Mouse (Mus musculus): ENCODE results near the gene Fntb. TPM values are rescaled to one million over a fixed set of nuclear protein-coding genes. Genes with fewer than 3 reads are reported as not detected.

Gene Fntb
- polyA plus RNA-seq, 1 experiment from 2014 or later, result 30.9 TPM

DNA sequence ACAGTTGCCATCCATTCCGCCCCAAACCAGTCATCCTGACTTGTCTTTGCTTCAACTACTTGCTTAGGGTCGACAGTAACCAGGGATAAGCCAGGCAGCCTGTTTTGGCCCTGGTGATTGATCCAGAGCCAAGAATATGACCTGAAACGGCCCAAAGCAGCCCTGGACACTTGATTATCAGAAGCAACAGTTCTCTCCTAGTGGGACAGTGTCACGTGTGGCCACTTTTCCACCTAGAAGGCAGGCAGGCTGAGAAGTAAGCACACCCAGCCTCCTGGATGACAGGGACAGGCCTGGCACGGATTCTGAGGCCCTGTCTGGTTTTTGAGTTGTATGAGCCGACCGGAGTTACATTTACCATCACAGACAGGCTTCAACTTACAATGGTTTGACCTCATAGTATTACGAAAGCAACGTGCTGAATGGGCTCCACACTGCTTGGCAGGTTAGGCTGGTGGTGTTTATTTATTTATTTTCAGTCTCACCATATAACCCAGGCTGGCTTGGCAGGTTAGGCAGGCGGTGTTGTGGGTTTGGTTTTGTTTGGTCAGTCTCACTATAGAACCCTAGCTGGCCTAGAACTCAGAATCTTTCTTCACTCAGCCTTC, 161.1 kb downstream of the Fntb start:
- 0 out of 2 replicates have a peak, but pooled peaks cover 5% of the 10 kb centered on the region for H3K9me3 ChIP-seq (replicated peaks)
- ATAC-seq (ENCODE audit: insufficient number of reproducible peaks, low FRiP score), result no peak
- peaks cover 8% of the 10 kb centered on the region for H3K4me1 ChIP-seq (replicated peaks)
- H3K4me2 ChIP-seq, result no peak overlapping the region
- H3K9ac ChIP-seq, result no peak overlapping the region
- H3K4me3 ChIP-seq, result no peak overlapping the region
- H3K36me3 ChIP-seq, result peaks cover 6% of the 10 kb centered on the region; the same call in 1 of the 2 replicates
- 66% methylated on average over 10 of the region's 10 CpGs for WGBS
- H3K27ac ChIP-seq (ENCODE audit: poor library complexity, severe bottlenecking), result no peak overlapping the region
- no peaks in the 10 kb centered on the region for H3K27me3 ChIP-seq (replicated peaks)

DNA sequence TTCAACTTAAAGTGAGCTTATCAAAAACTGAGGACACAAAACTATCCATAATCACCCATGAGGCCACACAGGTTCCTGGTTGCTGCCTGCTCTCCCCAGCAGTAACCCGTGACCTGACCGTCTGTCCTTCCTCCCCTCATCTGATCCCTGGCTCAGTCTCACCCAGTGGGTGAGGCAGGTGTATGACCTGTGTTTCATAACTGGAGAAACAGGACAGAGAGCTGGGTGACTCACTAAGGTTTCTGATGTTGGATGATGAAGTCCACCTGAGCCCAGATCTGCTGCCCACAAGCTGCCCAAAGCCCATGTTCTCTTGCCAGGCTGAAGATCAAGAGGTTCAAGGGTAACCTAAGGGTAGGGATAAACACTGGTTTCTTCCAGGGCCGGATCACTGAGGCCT, 161.6 kb downstream of the Fntb start:
- H3K4me2 ChIP-seq, result no peak overlapping the region
- WGBS, result 65% methylated on average over 3 of the region's 3 CpGs
- no peak overlapping the region for H3K9ac ChIP-seq
- no peaks in the 10 kb centered on the region for H3K27me3 ChIP-seq (replicated peaks)
- H3K4me1 ChIP-seq (replicated peaks), result peaks cover 9% of the 10 kb centered on the region
- H3K4me3 ChIP-seq, result no peak overlapping the region
- H3K27ac ChIP-seq (ENCODE audit: poor library complexity, severe bottlenecking), result no peak overlapping the region
- ATAC-seq (ENCODE audit: insufficient number of reproducible peaks, low FRiP score), result no peak
- H3K9me3 ChIP-seq (replicated peaks), result 0 out of 2 replicates have a peak, but pooled peaks cover 5% of the 10 kb centered on the region
- H3K36me3 ChIP-seq, result peaks cover under 1% of the 10 kb centered on the region; the same call in 1 of the 2 replicates

DNA sequence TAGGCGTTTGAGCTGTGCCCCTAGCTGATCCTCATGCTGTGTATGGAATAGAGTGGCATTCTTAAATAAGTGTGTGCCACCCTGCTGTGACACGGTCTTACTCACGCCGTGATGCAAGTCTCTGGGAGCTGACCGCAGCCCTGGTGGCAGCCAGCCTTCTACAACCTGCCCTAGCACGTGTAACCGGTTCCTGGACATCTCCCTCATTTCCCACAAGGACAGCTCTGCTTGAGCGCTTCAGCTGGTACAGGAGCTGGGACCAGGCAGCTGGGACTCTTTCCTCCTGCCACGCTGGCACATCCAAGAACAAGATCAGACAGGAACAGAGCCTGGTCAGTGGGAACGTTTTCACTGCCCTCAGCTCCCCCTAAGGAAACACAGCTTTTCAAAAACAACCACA, 162.2 kb downstream of the Fntb start:
- ATAC-seq (ENCODE audit: insufficient number of reproducible peaks, low FRiP score), result no peak
- peaks cover 13% of the 10 kb centered on the region for H3K4me1 ChIP-seq (replicated peaks)
- H3K27ac ChIP-seq (ENCODE audit: poor library complexity, severe bottlenecking), result no peak overlapping the region
- no peaks in the 10 kb centered on the region for H3K36me3 ChIP-seq
- H3K9me3 ChIP-seq (replicated peaks), result 0 out of 2 replicates have a peak, but pooled peaks cover 5% of the 10 kb centered on the region
- no peak overlapping the region for H3K4me3 ChIP-seq
- 64% methylated on average over 10 of the region's 10 CpGs for WGBS
- H3K9ac ChIP-seq, result no peak overlapping the region
- no peak overlapping the region for H3K4me2 ChIP-seq
- H3K27me3 ChIP-seq (replicated peaks), result no peaks in the 10 kb centered on the region

DNA sequence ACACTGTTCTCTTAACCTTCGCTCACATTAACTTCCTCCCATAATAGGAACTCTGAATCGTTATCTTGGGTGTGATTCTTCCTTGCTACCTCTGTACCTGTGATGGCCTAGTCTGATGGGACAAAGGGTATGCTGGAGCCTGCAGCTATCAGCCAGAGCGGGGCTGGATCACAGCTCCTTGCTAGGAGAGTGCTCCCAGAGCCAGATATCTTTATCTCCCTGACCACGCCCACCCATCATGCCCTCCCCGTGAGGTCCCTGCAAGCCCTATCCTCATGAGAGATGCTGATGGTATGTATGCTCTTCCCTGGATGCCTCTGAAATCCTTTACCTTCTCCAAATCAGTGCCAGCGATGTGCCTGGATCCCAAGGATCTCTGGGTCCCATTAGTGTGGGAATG, 164.8 kb downstream of the Fntb start:
- ATAC-seq (ENCODE audit: insufficient number of reproducible peaks, low FRiP score), result peak; percentile 27; the same call in 1 of the 2 replicates
- 44% methylated on average over 6 of the region's 6 CpGs for WGBS

DNA sequence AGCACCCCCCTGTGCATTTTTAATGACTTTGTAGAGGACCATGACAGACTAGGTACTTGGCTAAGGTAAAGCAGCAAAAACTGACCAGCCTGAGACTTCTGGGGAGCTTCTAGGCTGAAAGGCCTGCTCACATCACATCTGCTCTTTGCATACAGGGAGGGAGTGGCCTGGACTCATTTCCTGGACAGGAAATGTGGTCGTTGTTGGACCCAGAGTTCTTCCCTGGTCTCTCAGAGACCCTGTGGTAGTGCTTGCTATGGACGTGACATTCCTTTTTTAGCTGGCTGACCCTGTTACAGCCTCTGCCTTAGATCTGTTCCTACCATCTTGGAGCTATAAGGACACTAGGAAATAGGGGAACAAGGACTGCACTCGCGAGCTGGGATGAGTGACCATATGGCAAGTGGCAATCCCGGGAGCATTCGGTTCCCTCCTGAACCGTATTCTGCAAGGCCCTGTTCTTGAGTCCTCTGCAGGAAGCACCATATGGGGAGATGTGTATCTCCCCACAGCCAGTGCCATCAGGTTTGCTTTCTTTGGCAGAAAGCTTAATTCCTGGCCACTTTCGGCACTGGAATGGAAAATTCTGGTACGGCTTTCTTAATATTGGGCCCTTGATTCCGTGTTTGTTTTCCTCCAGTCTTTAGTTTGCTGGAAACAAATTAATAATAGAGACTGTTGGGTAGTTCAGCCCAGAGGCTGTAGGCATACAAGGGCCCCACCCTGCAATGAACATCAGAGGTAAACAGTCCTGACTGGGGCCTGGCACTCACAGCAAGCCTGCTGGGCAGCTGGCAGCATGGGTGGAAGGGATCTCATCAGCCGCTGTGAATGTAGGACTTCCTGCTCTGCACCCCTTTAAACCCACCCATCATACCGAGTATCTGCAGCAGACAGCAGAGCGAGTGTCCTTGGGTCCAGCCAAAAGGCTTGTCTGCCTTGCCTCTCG, 166.6 kb downstream of the Fntb start:
- Histone ChIP-seq H3K27ac (ENCODE audit: poor library complexity, severe bottlenecking) (no peak overlapping the region), H3K4me1 (replicated peaks) (peaks cover 14% of the 10 kb centered on the region; the same call in 1 of the 2 replicates), H3K4me2 (no peak overlapping the region), H3K9ac (no peak overlapping the region), H3K4me3 (no peak overlapping the region), H3K9me3 (replicated peaks) (0 out of 2 replicates have a peak, but pooled peaks cover 5% of the 10 kb centered on the region), H3K36me3 (peaks cover 22% of the 10 kb centered on the region), H3K27me3 (replicated peaks) (no peaks in the 10 kb centered on the region)
- 64% methylated on average over 14 of the region's 14 CpGs for WGBS
- ATAC-seq (ENCODE audit: insufficient number of reproducible peaks, low FRiP score), result no peak

More for the DNA sequence above, 164.8 kb downstream of the Fntb start:
- no peak overlapping the region for H3K9ac ChIP-seq
- H3K4me3 ChIP-seq, result no peak overlapping the region
- H3K9me3 ChIP-seq (replicated peaks), result 0 out of 2 replicates have a peak, but pooled peaks cover 5% of the 10 kb centered on the region
- H3K36me3 ChIP-seq, result peaks cover 6% of the 10 kb centered on the region; the same call in 1 of the 2 replicates
- no peaks in the 10 kb centered on the region for H3K27me3 ChIP-seq (replicated peaks)
- peaks cover 17% of the 10 kb centered on the region for H3K4me1 ChIP-seq (replicated peaks)
- H3K27ac ChIP-seq (ENCODE audit: poor library complexity, severe bottlenecking), result no peak overlapping the region
- H3K4me2 ChIP-seq, result no peak overlapping the region

DNA sequence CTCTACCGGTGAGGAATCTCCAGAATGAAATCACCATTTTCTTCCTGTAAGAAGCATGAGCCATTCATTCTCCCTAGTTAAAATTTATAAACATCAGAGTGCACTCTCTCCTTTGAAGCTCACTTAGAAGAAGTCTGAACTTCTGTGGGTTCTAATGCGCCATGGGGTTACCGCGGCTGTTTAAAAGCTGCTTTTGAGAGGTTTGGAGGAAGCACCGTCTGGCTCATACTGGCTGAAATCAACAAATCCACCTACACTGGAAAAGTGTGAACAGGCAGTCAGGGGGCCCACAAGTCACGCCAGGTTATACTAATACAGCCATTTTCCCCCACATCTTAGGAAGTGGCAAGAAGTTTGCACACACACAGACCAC, 167.3 kb downstream of the Fntb start:
- Histone ChIP-seq H3K9me3 (replicated peaks) (0 out of 2 replicates have a peak, but pooled peaks cover 5% of the 10 kb centered on the region), H3K36me3 (peaks cover 26% of the 10 kb centered on the region), H3K27ac (ENCODE audit: poor library complexity, severe bottlenecking) (no peak overlapping the region), H3K27me3 (replicated peaks) (no peaks in the 10 kb centered on the region), H3K4me2 (no peak overlapping the region), H3K4me1 (replicated peaks) (peaks cover 14% of the 10 kb centered on the region; the same call in 1 of the 2 replicates), H3K4me3 (no peak overlapping the region), H3K9ac (no peak overlapping the region)
- no peak for ATAC-seq (ENCODE audit: insufficient number of reproducible peaks, low FRiP score)
- WGBS, result 68% methylated on average over 6 of the region's 6 CpGs

DNA sequence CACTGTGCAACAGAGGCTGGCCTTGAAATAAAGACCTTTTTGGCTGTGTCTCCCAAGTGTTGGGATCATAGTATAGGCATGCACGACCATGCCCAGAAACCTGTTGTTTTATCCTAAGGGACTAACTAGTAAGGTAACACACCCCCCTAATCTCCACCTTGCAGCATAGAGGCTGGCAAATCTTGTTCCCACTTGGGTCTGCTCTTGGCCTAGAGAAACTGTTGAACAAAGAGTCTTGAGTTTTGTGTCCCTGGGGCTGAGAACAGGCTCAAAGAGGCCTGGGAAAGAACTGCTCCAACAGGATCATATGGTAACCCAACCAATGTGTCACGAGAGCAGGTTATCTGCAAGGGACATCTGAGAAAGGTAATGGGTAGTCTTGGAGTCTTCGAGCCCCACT, 169.0 kb downstream of the Fntb start:
- Histone ChIP-seq H3K9ac (no peak overlapping the region), H3K4me1 (replicated peaks) (peaks cover 14% of the 10 kb centered on the region; the same call in 1 of the 2 replicates), H3K4me3 (no peak overlapping the region), H3K9me3 (replicated peaks) (no peaks in the 10 kb centered on the region), H3K4me2 (no peak overlapping the region), H3K27ac (ENCODE audit: poor library complexity, severe bottlenecking) (no peak overlapping the region), H3K27me3 (replicated peaks) (no peaks in the 10 kb centered on the region), H3K36me3 (peaks cover 44% of the 10 kb centered on the region)
- no peak for ATAC-seq (ENCODE audit: insufficient number of reproducible peaks, low FRiP score)
- WGBS, result 87% methylated on average over 3 of the region's 3 CpGs

DNA sequence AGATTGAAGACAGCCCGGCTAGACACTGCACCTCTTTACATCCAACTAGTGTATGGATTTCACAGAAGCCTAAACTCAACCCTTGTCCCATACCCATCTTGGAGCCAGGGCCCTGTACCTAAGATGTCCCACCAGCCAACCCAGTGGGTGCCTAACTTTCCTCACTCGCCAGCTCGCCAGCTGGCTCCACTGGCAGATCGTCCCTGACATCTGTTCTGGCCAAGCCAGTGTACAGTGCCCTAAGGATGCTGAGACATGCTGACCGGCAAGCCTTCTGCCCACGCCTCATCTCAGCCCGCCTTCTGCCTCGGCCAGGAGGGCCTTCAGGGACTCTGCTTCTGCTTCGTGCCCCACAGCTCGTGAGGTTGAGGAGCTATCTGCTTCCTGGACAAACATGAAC, 170.8 kb downstream of the Fntb start:
- Histone ChIP-seq H3K27me3 (replicated peaks) (no peaks in the 10 kb centered on the region), H3K4me3 (no peak overlapping the region), H3K4me1 (replicated peaks) (peaks cover 15% of the 10 kb centered on the region), H3K36me3 (peaks cover 61% of the 10 kb centered on the region), H3K9ac (no peak overlapping the region), H3K27ac (ENCODE audit: poor library complexity, severe bottlenecking) (no peak overlapping the region), H3K4me2 (no peak overlapping the region), H3K9me3 (replicated peaks) (no peaks in the 10 kb centered on the region)
- 88% methylated on average over 10 of the region's 10 CpGs for WGBS
- ATAC-seq (ENCODE audit: insufficient number of reproducible peaks, low FRiP score), result no peak

DNA sequence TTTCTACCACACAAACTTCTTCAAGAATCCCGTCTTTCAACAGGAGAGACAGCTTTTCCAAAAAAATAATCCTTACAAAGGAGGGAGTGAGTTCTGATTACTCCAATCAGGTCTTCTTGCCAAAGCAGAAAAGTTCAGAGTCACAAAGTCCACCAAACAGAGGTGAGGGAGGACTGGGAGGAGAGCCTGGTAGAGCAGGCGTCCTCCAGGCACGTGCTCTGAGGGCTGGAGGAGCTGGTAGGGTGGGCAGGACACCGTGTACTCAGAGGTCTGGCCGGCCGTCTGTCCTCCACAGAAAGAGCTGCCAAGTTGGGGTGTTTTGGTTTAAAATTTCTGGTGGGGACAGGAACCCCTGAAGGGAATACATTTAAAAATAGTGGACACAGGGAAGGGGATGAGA, 172.6 kb downstream of the Fntb start:
- H3K36me3 ChIP-seq, result peaks cover 77% of the 10 kb centered on the region
- H3K4me3 ChIP-seq, result no peak overlapping the region
- H3K27me3 ChIP-seq (replicated peaks), result no peaks in the 10 kb centered on the region
- H3K9me3 ChIP-seq (replicated peaks), result no peaks in the 10 kb centered on the region
- no peak overlapping the region for H3K9ac ChIP-seq
- ATAC-seq (ENCODE audit: insufficient number of reproducible peaks, low FRiP score), result no peak
- no peak overlapping the region for H3K4me2 ChIP-seq
- no peak overlapping the region for H3K27ac ChIP-seq (ENCODE audit: poor library complexity, severe bottlenecking)
- peaks cover 19% of the 10 kb centered on the region for H3K4me1 ChIP-seq (replicated peaks)
- 95% methylated on average over 6 of the region's 6 CpGs for WGBS

DNA sequence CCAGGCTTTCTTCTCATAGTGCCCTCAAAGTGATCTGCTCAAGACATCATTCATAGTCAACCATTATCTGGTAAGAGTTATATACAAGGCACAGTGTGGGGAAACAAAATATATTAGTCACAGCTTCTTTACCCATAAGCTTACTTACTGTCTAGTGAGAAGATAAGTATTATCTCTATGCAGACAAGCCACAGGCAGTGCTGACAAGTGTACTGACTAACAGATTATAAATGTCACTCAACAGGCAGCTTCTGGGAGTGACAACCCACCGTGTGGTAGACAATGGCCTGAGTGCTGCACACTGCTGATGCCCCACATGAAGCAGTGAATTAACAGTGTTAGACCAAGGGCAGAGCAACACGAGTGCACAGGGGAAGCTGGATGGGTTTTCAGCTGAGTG, 176.1 kb downstream of the Fntb start:
- no peak; the same call in 1 of the 2 replicates for ATAC-seq (ENCODE audit: insufficient number of reproducible peaks, low FRiP score)
- Histone ChIP-seq H3K27ac (ENCODE audit: poor library complexity, severe bottlenecking) (no peak overlapping the region), H3K36me3 (peaks cover 94% of the 10 kb centered on the region), H3K9ac (no peak overlapping the region), H3K4me2 (no peak overlapping the region), H3K4me1 (replicated peaks) (peaks cover 18% of the 10 kb centered on the region), H3K4me3 (no peak overlapping the region), H3K9me3 (replicated peaks) (no peaks in the 10 kb centered on the region), H3K27me3 (replicated peaks) (no peaks in the 10 kb centered on the region)
- WGBS, result 8% methylated on average over 2 of the region's 2 CpGs

DNA sequence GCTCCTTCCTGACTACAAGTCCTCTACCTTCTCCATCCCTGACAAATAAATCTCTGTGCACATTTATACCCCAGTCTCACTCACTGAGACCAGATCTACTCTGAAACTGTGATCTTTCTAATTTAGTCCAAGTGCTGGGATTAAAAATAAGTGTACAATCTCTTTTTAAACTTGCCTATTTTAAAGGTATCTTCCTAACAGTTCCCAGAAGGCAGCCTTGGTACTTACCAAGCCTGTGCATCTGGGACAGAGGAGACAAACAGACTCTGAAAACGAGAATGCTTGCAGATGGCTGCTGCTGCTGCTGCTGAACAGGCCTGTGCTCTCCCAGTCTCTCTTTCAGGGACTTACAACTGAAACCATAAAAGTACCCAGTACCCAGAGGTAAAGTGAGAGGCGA, 177.1 kb downstream of the Fntb start:
- ATAC-seq (ENCODE audit: insufficient number of reproducible peaks, low FRiP score), result no peak
- WGBS, result 81% methylated on average over 2 of the region's 2 CpGs
- Histone ChIP-seq H3K9ac (no peak overlapping the region), H3K36me3 (peaks cover 92% of the 10 kb centered on the region), H3K4me2 (no peak overlapping the region), H3K27ac (ENCODE audit: poor library complexity, severe bottlenecking) (no peak overlapping the region), H3K27me3 (replicated peaks) (no peaks in the 10 kb centered on the region), H3K4me1 (replicated peaks) (peaks cover 18% of the 10 kb centered on the region), H3K4me3 (no peak overlapping the region), H3K9me3 (replicated peaks) (no peaks in the 10 kb centered on the region)
